Mouse (Mus musculus): ENCODE measurements at regions not wholly inside any gene's neighbourhood (a gene's known extent, or its start where the extent isn't known, plus 50 kb on each side); places are given as distances from the start of the nearest gene placed in this dataset.

- Histone ChIP-seq H3K9ac (replicated peaks) (no peak overlapping the region), H3K27me3 (no peaks in the 10 kb centered on the region), H3K36me3 (no peaks in the 10 kb centered on the region), H3K27ac (replicated peaks) (no peak overlapping the region), H3K4me3 (no peak overlapping the region), H3K4me1 (no peaks in the 10 kb centered on the region), H3K4me2 (replicated peaks) (no peak overlapping the region), H3K9me3 (no peaks in the 10 kb centered on the region)
- ATAC-seq (ENCODE audit: low FRiP score, low read depth) = no peak
- WGBS = 95% methylated on average over 3 of the region's 3 CpGs
Measured at GRCm38 (mm10) chr3:129049899-129050597, 149.6 kb upstream of the Pitx2 start.

GRCm38 (mm10) chr3:129065457-129066364 is 134.0 kb upstream of the Pitx2 start:
- 0 out of 2 replicates have a peak overlapping the region, but pooled peaks have one; percentile 43 for H3K9ac ChIP-seq (replicated peaks)

GRCm38 (mm10) chr3:129069676-129070075 is 130.0 kb upstream of the Pitx2 start:
- no peak overlapping the region for H3K4me3 ChIP-seq
- no peaks in the 10 kb centered on the region for H3K36me3 ChIP-seq
- no peaks in the 10 kb centered on the region for H3K9me3 ChIP-seq
- WGBS = 76% methylated on average over 8 of the region's 8 CpGs
- no peak overlapping the region for H3K27ac ChIP-seq (replicated peaks)
- no peak overlapping the region for H3K9ac ChIP-seq (replicated peaks)
- no peak overlapping the region for H3K4me2 ChIP-seq (replicated peaks)
- H3K27me3 ChIP-seq = peaks cover 6% of the 10 kb centered on the region; the same call in 1 of the 2 replicates
- peaks cover 24% of the 10 kb centered on the region for H3K4me1 ChIP-seq
- no peak for ATAC-seq (ENCODE audit: low FRiP score, low read depth)

More at GRCm38 (mm10) chr3:129065457-129066364, 134.0 kb upstream of the Pitx2 start:
- H3K4me1 ChIP-seq = peaks cover 18% of the 10 kb centered on the region
- no peaks in the 10 kb centered on the region for H3K9me3 ChIP-seq
- peak; percentile 75 for ATAC-seq (ENCODE audit: low FRiP score, low read depth)
- peak overlapping the region; percentile 35 for H3K27ac ChIP-seq (replicated peaks)
- peak overlapping the region; percentile 20 for H3K4me3 ChIP-seq
- H3K27me3 ChIP-seq = peaks cover 6% of the 10 kb centered on the region; the same call in 1 of the 2 replicates
- H3K4me2 ChIP-seq (replicated peaks) = peak overlapping the region; percentile 54
- WGBS = 8% methylated on average over 18 of the region's 19 CpGs
- H3K36me3 ChIP-seq = no peaks in the 10 kb centered on the region

- Histone ChIP-seq H3K4me2 (replicated peaks) (peak overlapping the region; percentile 30), H3K9me3 (no peaks in the 10 kb centered on the region), H3K4me3 (no peak overlapping the region), H3K9ac (replicated peaks) (no peak overlapping the region), H3K27ac (replicated peaks) (0 out of 2 replicates have a peak overlapping the region, but pooled peaks have one; percentile 2), H3K36me3 (no peaks in the 10 kb centered on the region), H3K27me3 (peaks cover 6% of the 10 kb centered on the region; the same call in 1 of the 2 replicates), H3K4me1 (peaks cover 21% of the 10 kb centered on the region)
- 6% methylated on average over 3 of the region's 3 CpGs for WGBS
- peak; percentile 48 for ATAC-seq (ENCODE audit: low FRiP score, low read depth)
Measured at GRCm38 (mm10) chr3:129070521-129070933, 129.2 kb upstream of the Pitx2 start.

DNA sequence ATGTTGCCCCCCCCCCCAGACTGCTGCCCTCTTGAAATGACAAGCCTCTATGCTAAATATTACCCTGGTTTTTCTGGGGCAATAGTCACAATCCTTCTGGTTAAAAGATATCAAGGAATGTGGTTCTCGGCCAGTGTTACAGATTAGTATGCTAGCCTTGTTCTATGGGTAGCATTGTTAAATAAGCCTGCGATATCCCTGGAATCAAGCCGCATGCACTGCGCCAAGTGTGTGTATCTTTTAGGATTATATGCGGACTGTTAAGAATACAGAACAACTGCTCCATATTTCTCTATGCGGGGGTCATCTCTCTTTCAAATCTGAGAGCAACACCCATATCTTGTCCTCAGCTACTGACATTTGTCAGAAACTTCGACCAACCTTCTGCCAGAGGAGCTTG is 128.7 kb upstream of the Pitx2 start:
- H3K27me3 ChIP-seq = peaks cover 6% of the 10 kb centered on the region; the same call in 1 of the 2 replicates

GRCm38 (mm10) chr3:129076396-129076795 is 123.3 kb upstream of the Pitx2 start:
- Histone ChIP-seq H3K4me1 (no peaks in the 10 kb centered on the region), H3K9ac (replicated peaks) (no peak overlapping the region), H3K36me3 (no peaks in the 10 kb centered on the region), H3K4me2 (replicated peaks) (no peak overlapping the region), H3K9me3 (no peaks in the 10 kb centered on the region), H3K27me3 (no peaks in the 10 kb centered on the region), H3K27ac (replicated peaks) (no peak overlapping the region), H3K4me3 (no peak overlapping the region)
- 42% methylated on average over 1 of the region's 1 CpGs for WGBS
- ATAC-seq (ENCODE audit: low FRiP score, low read depth) = no peak

More for the DNA sequence above, 128.7 kb upstream of the Pitx2 start:
- ATAC-seq (ENCODE audit: low FRiP score, low read depth) = peak; percentile 65
- H3K9ac ChIP-seq (replicated peaks) = no peak overlapping the region
- H3K4me3 ChIP-seq = no peak overlapping the region
- H3K27ac ChIP-seq (replicated peaks) = no peak overlapping the region
- peaks cover 17% of the 10 kb centered on the region for H3K4me1 ChIP-seq
- H3K4me2 ChIP-seq (replicated peaks) = peak overlapping the region; percentile 30
- H3K36me3 ChIP-seq = no peaks in the 10 kb centered on the region
- whole genome bisulfite sequencing = 30% methylated on average over 7 of the region's 7 CpGs
- H3K9me3 ChIP-seq = no peaks in the 10 kb centered on the region

GRCm38 (mm10) chr3:129103786-129104440 is 95.8 kb upstream of the Pitx2 start:
- no peak overlapping the region for H3K27ac ChIP-seq (replicated peaks)
- ATAC-seq (ENCODE audit: low FRiP score, low read depth) = peak; percentile 68; the same call in 1 of the 2 replicates
- H3K27me3 ChIP-seq = peaks cover 34% of the 10 kb centered on the region
- no peak overlapping the region for H3K9ac ChIP-seq (replicated peaks)
- H3K4me2 ChIP-seq (replicated peaks) = peak overlapping the region; percentile 34
- peak overlapping the region; percentile 10; the same call in 1 of the 2 replicates for H3K4me3 ChIP-seq
- H3K4me1 ChIP-seq = peaks cover 6% of the 10 kb centered on the region; the same call in 1 of the 2 replicates
- H3K36me3 ChIP-seq = no peaks in the 10 kb centered on the region
- WGBS = 26% methylated on average over 12 of the region's 12 CpGs
- no peaks in the 10 kb centered on the region for H3K9me3 ChIP-seq

GRCm38 (mm10) chr3:129104811-129105210 is 94.9 kb upstream of the Pitx2 start:
- H3K9me3 ChIP-seq = no peaks in the 10 kb centered on the region
- peak overlapping the region; percentile 34 for H3K4me2 ChIP-seq (replicated peaks)
- peak; percentile 59 for ATAC-seq (ENCODE audit: low FRiP score, low read depth)
- H3K9ac ChIP-seq (replicated peaks) = no peak overlapping the region
- H3K4me3 ChIP-seq = no peak overlapping the region
- WGBS = 32% methylated on average over 9 of the region's 9 CpGs
- H3K27ac ChIP-seq (replicated peaks) = no peak overlapping the region
- H3K27me3 ChIP-seq = peaks cover 38% of the 10 kb centered on the region
- peaks cover 6% of the 10 kb centered on the region; the same call in 1 of the 2 replicates for H3K4me1 ChIP-seq
- H3K36me3 ChIP-seq = no peaks in the 10 kb centered on the region

GRCm38 (mm10) chr3:129106174-129106573 is 93.5 kb upstream of the Pitx2 start:
- H3K27me3 ChIP-seq = peaks cover 36% of the 10 kb centered on the region
- H3K4me2 ChIP-seq (replicated peaks) = no peak overlapping the region
- ATAC-seq (ENCODE audit: low FRiP score, low read depth) = no peak
- no peak overlapping the region for H3K27ac ChIP-seq (replicated peaks)
- no peak overlapping the region for H3K4me3 ChIP-seq
- peaks cover 6% of the 10 kb centered on the region; the same call in 1 of the 2 replicates for H3K4me1 ChIP-seq
- no peak overlapping the region for H3K9ac ChIP-seq (replicated peaks)
- H3K36me3 ChIP-seq = no peaks in the 10 kb centered on the region
- 89% methylated on average over 2 of the region's 2 CpGs for WGBS
- H3K9me3 ChIP-seq = no peaks in the 10 kb centered on the region

GRCm38 (mm10) chr3:129130521-129130920 is 69.2 kb upstream of the Pitx2 start:
- ATAC-seq (ENCODE audit: low FRiP score, low read depth) = no peak
- 69% methylated on average over 2 of the region's 2 CpGs for WGBS
- Histone ChIP-seq H3K27me3 (peaks cover 5% of the 10 kb centered on the region; the same call in 1 of the 2 replicates), H3K36me3 (no peaks in the 10 kb centered on the region), H3K27ac (replicated peaks) (no peak overlapping the region), H3K4me1 (peaks cover 7% of the 10 kb centered on the region; the same call in 1 of the 2 replicates), H3K9ac (replicated peaks) (no peak overlapping the region), H3K4me3 (no peak overlapping the region), H3K4me2 (replicated peaks) (no peak overlapping the region), H3K9me3 (no peaks in the 10 kb centered on the region)

- Histone ChIP-seq H3K4me3 (no peak overlapping the region), H3K9me3 (no peaks in the 10 kb centered on the region), H3K9ac (replicated peaks) (no peak overlapping the region), H3K27me3 (peaks cover 5% of the 10 kb centered on the region; the same call in 1 of the 2 replicates), H3K36me3 (no peaks in the 10 kb centered on the region), H3K27ac (replicated peaks) (no peak overlapping the region), H3K4me1 (peaks cover 7% of the 10 kb centered on the region; the same call in 1 of the 2 replicates), H3K4me2 (replicated peaks) (no peak overlapping the region)
- ATAC-seq (ENCODE audit: low FRiP score, low read depth) = peak; percentile 80
- 9% methylated on average over 8 of the region's 8 CpGs for WGBS
Measured at GRCm38 (mm10) chr3:129131140-129131539, 68.5 kb upstream of the Pitx2 start.
